In the genomic region with DNA sequence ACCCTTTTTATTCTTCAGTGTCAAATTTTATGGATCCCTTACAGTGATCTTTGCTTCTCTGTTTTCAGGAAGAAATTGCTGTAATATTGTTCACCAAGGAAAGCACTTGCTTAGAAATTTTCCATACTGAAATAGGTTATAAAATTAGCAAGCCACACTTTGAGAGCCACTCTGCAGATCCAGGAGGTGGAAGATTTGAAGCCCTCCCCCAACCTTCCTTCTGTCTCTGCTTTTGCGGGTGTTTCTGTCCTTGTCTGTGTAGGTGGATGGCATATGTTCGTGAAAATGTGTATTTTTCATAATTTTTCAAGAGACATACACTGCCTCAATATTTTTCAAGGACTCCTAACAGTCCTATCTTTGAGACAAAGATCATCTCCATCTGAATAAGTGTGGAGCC, we compare ENCODE assay signal across 18 mouse cellular contexts.
DNase-seq lines count a peak whose midpoint lies in the region.
"Had no signal": no experiment of that assay in that cellular context is flagged by ENCODE, and none has a peak within 500 bp of the region (broad histone marks: within the 10 kb centered on the region; RNA-seq: fewer than 3 reads in every experiment).

No protein-coding gene starts in this region.

- intact Hi-C loops in left cerebral cortex, postnatal 14 days (cut with DNase I): loop anchor here (5.0 kb wide), 1 partner anchor 51 kb away; no protein-coding TSS in a partner anchor

- peak; percentile 45 for DNase-seq in layer of hippocampus, adult 11-12 months (ENCODE audit: low spot score)
- no peak for DNase-seq in layer of hippocampus, postnatal 10 days (ENCODE audit: low spot score in 2 of 2)
- peak; percentile 68 to 71 for DNase-seq in right cerebral cortex, adult 2 months (ENCODE audit: low spot score in 2 of 2)
- DNase-seq in right cerebral cortex, postnatal 14 days: no peak
- DNase-seq in left cerebral cortex, postnatal 14 days (ENCODE audit: low spot score in 2 of 2): peak; percentile 41 to 59
- peak; percentile 91 for DNase-seq in telencephalon, adult 2 months (ENCODE audit: low read depth, low spot score)
- DNase-seq in adrenal gland, postnatal 14 days: no peak
- DNase-seq in c-Kit-positive CD71-positive TER-119-positive erythroid progenitor cells, embryonic 14.5 days (ENCODE audit: low spot score): no peak
- DNase-seq: adrenal gland, adult 8-10 months; cerebellum, adult 18-20 months; cerebellum, postnatal 10 days; gastrocnemius, adult 2 months; gastrocnemius, postnatal 36 days; heart, adult 2 months; kidney, postnatal 14 days; liver, postnatal 0 days; thymus, adult 2 months; thymus, postnatal 36 days had no signal

Comparison
In these comparisons a context has a peak if more than half of its experiments do, and no peak if none do; other contexts are left out.
1. DNase-seq: peak in layer of hippocampus, adult 11-12 months (single experiment), right cerebral cortex, adult 2 months (2 of 2), left cerebral cortex, postnatal 14 days (2 of 2) and telencephalon, adult 2 months (single experiment); none in layer of hippocampus, postnatal 10 days (0 of 2), right cerebral cortex, postnatal 14 days (single experiment), adrenal gland, postnatal 14 days (single experiment) and c-Kit-positive CD71-positive TER-119-positive erythroid progenitor cells, embryonic 14.5 days (single experiment).